Mouse (Mus musculus) heart, embryonic 10.5 days (tissue): ENCODE measurements at regions not wholly inside any gene's neighbourhood (a gene's known extent, or its start where the extent isn't known, plus 50 kb on each side); places are given as distances from the start of the nearest gene placed in this dataset.

Experiments used
- DNase-seq: peaks from one replicate; pipeline ENCODE4 v3.0.0-alpha.2; 2017; ENCODE audit warnings: low spot score
- H3K27ac ChIP-seq: fragments of 300-500 bp; sonication (generic); 2 replicates; pipeline ENCODE4 v1.5.1; 2016; ENCODE audit warnings: mild to moderate bottlenecking
- H3K27me3 ChIP-seq: fragments of 300-500 bp; sonication (generic); 2 replicates; pipeline ENCODE4 v1.6.1; 2016; ENCODE audit warnings: mild to moderate bottlenecking; ENCODE audit not compliant: poor library complexity, insufficient read depth, severe bottlenecking
- H3K36me3 ChIP-seq: fragments of 300-500 bp; sonication (generic); 2 replicates; pipeline ENCODE4 v1.6.1; 2016; ENCODE audit warnings: mild to moderate bottlenecking, moderate library complexity
- H3K4me1 ChIP-seq: fragments of 300-500 bp; sonication (generic); 2 replicates; pipeline ENCODE4 v1.6.1; 2016; ENCODE audit warnings: mild to moderate bottlenecking
- H3K4me3 ChIP-seq: fragments of 300-500 bp; sonication (generic); 2 replicates; pipeline ENCODE4 v1.5.1; 2016; ENCODE audit warnings: mild to moderate bottlenecking, moderate library complexity
- H3K9me3 ChIP-seq: fragments of 300-500 bp; sonication (generic); 2 replicates; pipeline ENCODE4 v1.6.1; 2016; ENCODE audit warnings: mild to moderate bottlenecking, moderate library complexity
- WGBS: fragments of 180-500 bp; shearing (Covaris S2); methylation state at CpG from one replicate; pipeline ENCODE4 v1.1.7; 2016; 5-methylcytosine and 5-hydroxymethylcytosine counted together

GRCm38 (mm10) chr2:148149426-148149825, 102.7 kb upstream of the Foxa2 start:
- Histone ChIP-seq H3K36me3 (no peaks in the 10 kb centered on the region), H3K27me3 (no peaks in the 10 kb centered on the region), H3K4me1 (no peaks in the 10 kb centered on the region), H3K27ac (no peak overlapping the region), H3K4me3 (no peak overlapping the region), H3K9me3 (no peaks in the 10 kb centered on the region)
- DNase-seq = no peak
- WGBS = 79% methylated on average over 1 of the region's 1 CpGs

GRCm38 (mm10) chr2:148153513-148154271, 106.9 kb upstream of the Foxa2 start:
- H3K27me3 ChIP-seq = no peaks in the 10 kb centered on the region
- H3K27ac ChIP-seq = no peak overlapping the region
- no peak for DNase-seq
- H3K4me1 ChIP-seq = no peaks in the 10 kb centered on the region; the same call in 1 of the 2 replicates
- H3K9me3 ChIP-seq = no peaks in the 10 kb centered on the region
- WGBS = 86% methylated on average over 6 of the region's 6 CpGs
- H3K4me3 ChIP-seq = no peak overlapping the region
- no peaks in the 10 kb centered on the region for H3K36me3 ChIP-seq

GRCm38 (mm10) chr2:148156122-148156521, 109.4 kb upstream of the Foxa2 start:
- no peak overlapping the region for H3K27ac ChIP-seq
- H3K36me3 ChIP-seq = no peaks in the 10 kb centered on the region
- no peak overlapping the region for H3K4me3 ChIP-seq
- H3K4me1 ChIP-seq = no peaks in the 10 kb centered on the region; the same call in 1 of the 2 replicates
- H3K9me3 ChIP-seq = no peaks in the 10 kb centered on the region
- no peaks in the 10 kb centered on the region for H3K27me3 ChIP-seq
- DNase-seq = no peak
- 89% methylated on average over 2 of the region's 2 CpGs for WGBS

GRCm38 (mm10) chr2:148159028-148159600, 112.3 kb upstream of the Foxa2 start:
- no peak for DNase-seq
- 0 out of 2 replicates have a peak, but pooled peaks cover 4% of the 10 kb centered on the region for H3K9me3 ChIP-seq
- no peak overlapping the region for H3K4me3 ChIP-seq
- no peaks in the 10 kb centered on the region for H3K36me3 ChIP-seq
- 72% methylated on average over 8 of the region's 8 CpGs for WGBS
- no peaks in the 10 kb centered on the region; the same call in 1 of the 2 replicates for H3K27me3 ChIP-seq
- H3K27ac ChIP-seq = no peak overlapping the region
- no peaks in the 10 kb centered on the region; the same call in 1 of the 2 replicates for H3K4me1 ChIP-seq

GRCm38 (mm10) chr2:148160997-148161396, 114.2 kb upstream of the Foxa2 start:
- no peaks in the 10 kb centered on the region for H3K36me3 ChIP-seq
- no peak overlapping the region for H3K27ac ChIP-seq
- H3K4me3 ChIP-seq = no peak overlapping the region
- 93% methylated on average over 12 of the region's 12 CpGs for WGBS
- H3K9me3 ChIP-seq = 0 out of 2 replicates have a peak, but pooled peaks cover 4% of the 10 kb centered on the region
- H3K27me3 ChIP-seq = no peaks in the 10 kb centered on the region; the same call in 1 of the 2 replicates
- H3K4me1 ChIP-seq = no peaks in the 10 kb centered on the region; the same call in 1 of the 2 replicates
- no peak for DNase-seq

GRCm38 (mm10) chr2:148161966-148162365, 115.2 kb upstream of the Foxa2 start:
- Histone ChIP-seq H3K4me1 (no peaks in the 10 kb centered on the region; the same call in 1 of the 2 replicates), H3K9me3 (0 out of 2 replicates have a peak, but pooled peaks cover 4% of the 10 kb centered on the region), H3K36me3 (no peaks in the 10 kb centered on the region), H3K4me3 (no peak overlapping the region), H3K27me3 (no peaks in the 10 kb centered on the region; the same call in 1 of the 2 replicates), H3K27ac (no peak overlapping the region)
- WGBS = 76% methylated on average over 1 of the region's 1 CpGs
- no peak for DNase-seq

- WGBS = 79% methylated on average over 1 of the region's 1 CpGs
- Histone ChIP-seq H3K4me3 (no peak overlapping the region), H3K27ac (no peak overlapping the region), H3K4me1 (no peaks in the 10 kb centered on the region; the same call in 1 of the 2 replicates), H3K36me3 (no peaks in the 10 kb centered on the region), H3K27me3 (no peaks in the 10 kb centered on the region; the same call in 1 of the 2 replicates), H3K9me3 (0 out of 2 replicates have a peak, but pooled peaks cover 4% of the 10 kb centered on the region)
- DNase-seq = no peak
Observed at GRCm38 (mm10) chr2:148162562-148162961, 115.8 kb upstream of the Foxa2 start.

- Histone ChIP-seq H3K36me3 (no peaks in the 10 kb centered on the region), H3K27ac (peak overlapping the region; percentile 13; the same call in 1 of the 2 replicates), H3K4me1 (0 out of 2 replicates have a peak, but pooled peaks cover 4% of the 10 kb centered on the region), H3K27me3 (no peaks in the 10 kb centered on the region), H3K4me3 (no peak overlapping the region), H3K9me3 (no peaks in the 10 kb centered on the region)
- DNase-seq = no peak
- 56% methylated on average over 4 of the region's 4 CpGs for WGBS
Observed at GRCm38 (mm10) chr2:148171113-148171512, 124.3 kb upstream of the Foxa2 start.

GRCm38 (mm10) chr2:148171699-148172098, 124.9 kb upstream of the Foxa2 start:
- H3K4me3 ChIP-seq = no peak overlapping the region
- no peak for DNase-seq
- 0 out of 2 replicates have a peak, but pooled peaks cover 4% of the 10 kb centered on the region for H3K4me1 ChIP-seq
- no peaks in the 10 kb centered on the region for H3K9me3 ChIP-seq
- no peaks in the 10 kb centered on the region for H3K36me3 ChIP-seq
- 45% methylated on average over 1 of the region's 1 CpGs for WGBS
- no peaks in the 10 kb centered on the region for H3K27me3 ChIP-seq
- H3K27ac ChIP-seq = 0 out of 2 replicates have a peak overlapping the region, but pooled peaks have one; percentile 13

- H3K27ac ChIP-seq = no peak overlapping the region
- no peaks in the 10 kb centered on the region for H3K9me3 ChIP-seq
- DNase-seq = no peak
- H3K27me3 ChIP-seq = 0 out of 2 replicates have a peak, but pooled peaks cover 5% of the 10 kb centered on the region
- H3K36me3 ChIP-seq = no peaks in the 10 kb centered on the region
- 0 out of 2 replicates have a peak, but pooled peaks cover 4% of the 10 kb centered on the region for H3K4me1 ChIP-seq
- H3K4me3 ChIP-seq = no peak overlapping the region
- WGBS = 81% methylated on average over 8 of the region's 8 CpGs
Observed at GRCm38 (mm10) chr2:148175251-148175927, 128.6 kb upstream of the Foxa2 start.

- no peaks in the 10 kb centered on the region for H3K9me3 ChIP-seq
- DNase-seq = no peak
- no peak overlapping the region for H3K27ac ChIP-seq
- WGBS = 68% methylated on average over 2 of the region's 2 CpGs
- H3K4me3 ChIP-seq = no peak overlapping the region
- H3K4me1 ChIP-seq = peaks cover 8% of the 10 kb centered on the region; the same call in 1 of the 2 replicates
- peaks cover 5% of the 10 kb centered on the region; the same call in 1 of the 2 replicates for H3K27me3 ChIP-seq
- H3K36me3 ChIP-seq = no peaks in the 10 kb centered on the region
Observed at GRCm38 (mm10) chr2:148180245-148180644, 133.5 kb upstream of the Foxa2 start.

- Histone ChIP-seq H3K4me1 (peaks cover 10% of the 10 kb centered on the region; the same call in 1 of the 2 replicates), H3K9me3 (no peaks in the 10 kb centered on the region), H3K4me3 (no peak overlapping the region), H3K36me3 (no peaks in the 10 kb centered on the region), H3K27me3 (peaks cover 5% of the 10 kb centered on the region; the same call in 1 of the 2 replicates), H3K27ac (no peak overlapping the region)
- WGBS = 83% methylated on average over 2 of the region's 2 CpGs
- DNase-seq = no peak
Observed at GRCm38 (mm10) chr2:148181518-148181917, 134.7 kb upstream of the Foxa2 start.
